In genomic region chr3:61185789-61186188, GRCm38 (mm10) we compare ENCODE assay signal across 10 mouse cellular contexts.
DNase-seq lines count a peak whose midpoint lies in the region; ATAC-seq and TF ChIP-seq lines count a peak whose summit lies in the region.
"Had no signal": no experiment of that assay in that cellular context is flagged by ENCODE, and none has a peak within 500 bp of the region (broad histone marks: within the 10 kb centered on the region; RNA-seq: fewer than 3 reads in every experiment).

No protein-coding gene starts in this region.

- no peak overlapping the region for H3K4me3 ChIP-seq in midbrain, embryonic 15.5 days
- no peak overlapping the region for H3K4me3 ChIP-seq in midbrain, embryonic 13.5 days (replicated peaks)
- H3K4me3 ChIP-seq in heart, postnatal 0 days (ENCODE audit: low read depth, low read length) = no peak overlapping the region
- H3K4me3 ChIP-seq: heart, embryonic 13.5 days had no signal

- no peaks in the 10 kb centered on the region for H3K27me3 ChIP-seq in midbrain, embryonic 15.5 days (replicated peaks)
- H3K27me3 ChIP-seq in midbrain, embryonic 13.5 days = no peaks in the 10 kb centered on the region
- H3K27me3 ChIP-seq in heart, postnatal 0 days (ENCODE audit: control insufficient read depth, insufficient read depth, low read length) = no peaks in the 10 kb centered on the region
- H3K27me3 ChIP-seq: heart, embryonic 13.5 days had no signal

- TF ChIP-seq CTCF in heart, postnatal 0 days (IDR thresholded peaks at IDR 0.05; ENCODE audit: low read depth) = peak; percentile 46

- no peaks in the 10 kb centered on the region for H3K4me1 ChIP-seq in midbrain, embryonic 15.5 days
- no peaks in the 10 kb centered on the region for H3K4me1 ChIP-seq in midbrain, embryonic 13.5 days (replicated peaks)
- H3K4me1 ChIP-seq in heart, postnatal 0 days (ENCODE audit: control insufficient read depth, insufficient read depth) = no peaks in the 10 kb centered on the region
- H3K4me1 ChIP-seq: heart, embryonic 13.5 days had no signal

- H3K27ac ChIP-seq in midbrain, embryonic 15.5 days = no peak overlapping the region
- no peak overlapping the region for H3K27ac ChIP-seq in midbrain, embryonic 13.5 days
- H3K27ac ChIP-seq in heart, postnatal 0 days (ENCODE audit: low read depth) = no peak overlapping the region
- H3K27ac ChIP-seq: heart, embryonic 13.5 days had no signal

- peak; percentile 22 to 52 for DNase-seq in cerebellum, postnatal 10 days
- DNase-seq in cerebellum, adult 8-10 months = no peak
- peak; percentile 13 for DNase-seq in kidney, adult 9 months
- DNase-seq in kidney, adult 8-10 months = no peak
- DNase-seq in heart, postnatal 0 days (ENCODE audit: low spot score) = peak; percentile 13
- DNase-seq in right cerebral cortex, postnatal 36 days (ENCODE audit: low spot score in 2 of 2) = no peak
- DNase-seq: B cell, adult 2 months had no signal

- ATAC-seq in midbrain, embryonic 15.5 days (replicated peaks) = peak; percentile 65; the same call in 1 of the 2 replicates
- no peak for ATAC-seq in midbrain, embryonic 13.5 days
- no peak for ATAC-seq in heart, postnatal 0 days (ENCODE audit: insufficient read depth, low read depth)

- H3K36me3 ChIP-seq in midbrain, embryonic 15.5 days (replicated peaks) = no peaks in the 10 kb centered on the region
- H3K36me3 ChIP-seq in midbrain, embryonic 13.5 days = no peaks in the 10 kb centered on the region
- H3K36me3 ChIP-seq in heart, postnatal 0 days (replicated peaks; ENCODE audit: control insufficient read depth, insufficient read depth, low read length) = no peaks in the 10 kb centered on the region
- H3K36me3 ChIP-seq: heart, embryonic 13.5 days had no signal

- WGBS in midbrain, embryonic 15.5 days = 13% methylated on average over 1 of the region's 1 CpGs
- WGBS in midbrain, embryonic 13.5 days = 19% methylated on average over 1 of the region's 1 CpGs
- 0% methylated on average over 1 of the region's 1 CpGs for WGBS in heart, postnatal 0 days

- no peak overlapping the region for H3K4me2 ChIP-seq in midbrain, embryonic 15.5 days
- H3K4me2 ChIP-seq in midbrain, embryonic 13.5 days (replicated peaks) = no peak overlapping the region
- no peak overlapping the region for H3K4me2 ChIP-seq in heart, postnatal 0 days (ENCODE audit: low read depth, low read length)
- H3K4me2 ChIP-seq: heart, embryonic 13.5 days had no signal

- no peak for TF ChIP-seq EP300 in heart, postnatal 0 days (IDR thresholded peaks at IDR 0.05; ENCODE audit: low read depth)

- no peaks in the 10 kb centered on the region for H3K9me3 ChIP-seq in midbrain, embryonic 15.5 days
- no peaks in the 10 kb centered on the region for H3K9me3 ChIP-seq in midbrain, embryonic 13.5 days
- no peaks in the 10 kb centered on the region for H3K9me3 ChIP-seq in heart, postnatal 0 days (replicated peaks; ENCODE audit: control insufficient read depth, low read length)
- H3K9me3 ChIP-seq: heart, embryonic 13.5 days had no signal

- no peak overlapping the region for H3K9ac ChIP-seq in midbrain, embryonic 15.5 days
- no peak overlapping the region for H3K9ac ChIP-seq in midbrain, embryonic 13.5 days (replicated peaks)
- no peak overlapping the region for H3K9ac ChIP-seq in heart, postnatal 0 days (replicated peaks; ENCODE audit: low read depth, low read length)
- H3K9ac ChIP-seq: heart, embryonic 13.5 days had no signal

Comparison
In these comparisons a context has a peak if more than half of its experiments do, and no peak if none do; other contexts are left out.
1. DNase-seq: peak in cerebellum, postnatal 10 days (2 of 2), kidney, adult 9 months (single experiment) and heart, postnatal 0 days (single experiment); none in cerebellum, adult 8-10 months (single experiment), kidney, adult 8-10 months (0 of 2) and right cerebral cortex, postnatal 36 days (0 of 2).